Mouse (Mus musculus): ENCODE data around the gene Adamtsl4. TPM values are rescaled to one million over a fixed set of nuclear protein-coding genes. Genes with fewer than 3 reads are reported as not detected.
"Not testable (repeated sequence)": the region's sequence is repeated elsewhere in the genome, so short reads cannot be mapped to it uniquely, and the experiment has no call there.

Adamtsl4 gene
- total RNA-seq, 2 experiments from 2014 or later, result 48.3 to 57.2 TPM

- DNase-seq, result peak in 1 of 2 experiments; percentile 6
- intact Hi-C loops (cut with DNase I), result no loop called here
Measured at GRCm38 (mm10) chr3:95664940-95665352, 22.8 kb downstream of the Adamtsl4 start.

DNA sequence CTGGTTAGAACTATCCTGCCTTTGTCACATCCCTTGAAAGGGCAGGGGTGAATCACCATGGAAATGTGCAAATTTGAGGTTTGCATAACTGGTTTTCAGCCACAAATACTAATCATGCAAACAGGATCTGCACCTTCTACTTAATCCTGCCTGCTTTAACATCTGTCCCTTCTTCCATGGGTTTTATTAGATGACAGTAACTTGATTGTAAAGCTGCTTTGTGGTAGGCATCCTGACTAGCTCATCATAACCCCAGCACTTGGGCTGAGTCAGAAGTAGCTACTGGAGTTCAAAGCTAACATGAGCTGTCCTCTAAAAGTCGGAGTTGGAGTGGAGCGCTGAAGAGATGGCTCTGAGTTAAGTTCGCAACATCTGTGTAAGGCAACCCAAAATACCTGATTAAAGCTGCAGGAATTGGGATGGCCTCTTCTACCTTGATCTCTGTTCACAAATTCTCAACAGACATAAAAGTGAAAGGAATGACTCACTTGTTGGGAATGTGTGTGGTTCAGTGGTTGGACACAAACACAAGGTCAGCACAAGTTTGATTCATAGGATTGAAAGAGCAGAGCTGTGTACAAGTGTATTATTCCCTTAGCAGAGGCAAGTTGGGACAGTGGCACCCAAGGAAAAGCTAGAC is 23.6 kb downstream of the Adamtsl4 start:
- intact Hi-C loops (cut with DNase I), result no loop called here
- no peak for DNase-seq

- intact Hi-C loops (cut with DNase I), result no loop called here
- DNase-seq, result peak; percentile 3 to 16
Measured at GRCm38 (mm10) chr3:95663486-95663885, 24.2 kb downstream of the Adamtsl4 start.

DNA sequence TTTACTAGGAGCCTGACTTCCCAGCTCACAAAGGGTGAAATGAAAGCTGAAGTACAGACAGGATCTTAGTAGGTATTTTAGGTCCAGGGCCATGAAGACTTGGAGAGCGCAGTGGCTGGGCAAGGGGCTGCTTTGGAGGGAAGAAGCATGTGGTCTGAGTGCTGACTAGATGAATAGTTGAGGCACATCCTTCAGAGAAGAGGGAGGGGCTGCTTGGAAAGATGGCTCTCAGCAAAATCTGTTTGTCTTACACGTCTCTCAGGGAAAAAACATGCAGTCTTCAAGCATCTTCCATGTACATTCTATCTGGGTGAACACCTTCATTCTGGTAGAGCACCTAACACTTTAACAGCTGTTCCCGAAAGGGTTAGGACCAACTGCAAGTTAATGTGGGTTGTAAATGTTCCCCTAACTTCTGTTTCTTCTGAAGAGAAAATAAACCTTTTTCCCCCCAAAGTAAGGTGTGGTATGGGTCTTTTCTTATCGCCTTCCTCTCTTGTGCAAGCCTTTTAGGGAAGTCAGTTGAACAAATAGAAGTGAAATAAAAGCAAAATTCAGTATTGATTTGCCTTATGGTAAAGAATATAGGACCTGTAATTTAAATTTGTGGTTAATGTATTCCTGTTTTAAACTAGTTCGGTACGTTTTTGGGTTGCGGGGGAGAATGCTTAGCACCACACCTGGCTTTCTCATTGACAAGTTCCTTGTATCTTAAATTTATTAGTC is 24.8 kb downstream of the Adamtsl4 start:
- intact Hi-C loops (cut with DNase I), result no loop called here
- DNase-seq, result peak in 1 of 2 experiments; percentile 4

DNA sequence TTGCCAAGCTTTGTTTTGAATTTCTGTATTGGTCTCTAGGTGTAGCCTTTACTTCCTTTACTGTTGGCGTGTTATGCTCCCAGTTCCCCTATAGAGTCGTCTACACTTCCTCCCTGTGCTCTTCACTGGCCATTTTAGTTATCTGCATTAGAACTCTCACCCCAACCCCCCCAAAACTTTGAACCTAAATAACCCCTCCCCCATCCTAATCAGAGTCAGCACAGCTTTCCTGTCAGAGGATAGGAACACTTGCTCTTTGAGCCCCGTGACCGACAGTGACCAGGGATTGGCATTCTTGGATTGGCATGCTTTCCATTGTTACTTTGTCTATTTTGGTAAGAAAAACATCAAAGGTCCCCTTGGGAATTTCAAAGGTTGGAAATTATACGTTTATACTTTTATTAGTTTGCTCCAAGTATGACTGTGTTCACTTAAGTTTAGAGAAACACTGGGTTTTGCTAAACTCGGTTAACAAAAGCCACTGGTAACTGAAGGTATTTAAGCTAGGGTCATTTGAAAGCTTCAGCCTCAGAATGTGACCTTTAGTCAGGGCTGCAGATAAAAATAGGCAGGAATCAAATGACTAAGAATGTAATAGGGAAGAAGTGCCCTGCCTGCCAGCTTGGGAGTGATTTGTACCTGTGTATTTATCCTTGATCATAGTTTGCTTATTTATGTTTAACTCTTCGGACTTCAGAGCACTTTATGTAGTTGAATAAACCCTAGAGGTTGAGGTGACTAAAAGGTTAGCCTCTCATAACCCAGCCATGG is 25.6 kb downstream of the Adamtsl4 start:
- intact Hi-C loops (cut with DNase I), result no loop called here
- DNase-seq, result peak; percentile 21 to 38

DNA sequence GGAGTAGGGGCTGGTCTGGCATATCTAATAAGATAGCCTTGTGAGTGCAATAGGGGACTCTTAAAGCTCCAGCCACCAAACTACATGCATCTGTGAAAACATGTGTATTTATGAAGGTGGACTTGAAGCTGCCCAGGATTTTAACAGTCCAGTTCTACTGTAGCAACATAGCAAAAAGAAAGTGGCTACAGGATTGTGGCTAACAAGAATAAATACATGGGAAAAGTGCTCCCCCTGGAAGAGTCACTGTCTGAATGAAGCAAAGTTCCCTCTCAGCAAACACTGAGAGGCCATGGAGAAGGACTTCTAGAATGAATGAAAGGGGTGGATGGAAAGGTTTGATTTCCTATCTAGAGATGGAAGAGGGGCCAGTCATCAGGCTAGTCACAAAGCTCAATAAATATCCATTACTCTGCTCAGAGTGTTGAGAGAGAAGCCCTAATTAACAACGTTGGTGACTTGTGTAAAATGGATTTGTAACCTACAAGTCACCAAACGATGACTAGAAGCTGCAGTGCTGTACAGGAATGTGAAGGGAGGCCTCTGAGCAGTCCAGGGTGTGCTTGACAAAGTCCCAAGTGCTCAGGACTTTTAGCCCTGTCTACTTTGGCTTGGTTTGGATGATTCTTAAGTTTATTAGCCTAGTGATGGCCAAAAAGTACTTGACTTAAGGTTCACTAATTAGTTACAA is 26.8 kb downstream of the Adamtsl4 start:
- intact Hi-C loops (cut with DNase I), result no loop called here

GRCm38 (mm10) chr3:95659948-95660347 is 27.8 kb downstream of the Adamtsl4 start:
- no peak for DNase-seq
- intact Hi-C loops (cut with DNase I), result loop anchor here (1.0 kb wide), 1 partner anchor 15 kb away; no protein-coding TSS in a partner anchor

More for the DNA sequence above, 26.8 kb downstream of the Adamtsl4 start:
- peak; percentile 11 to 18 for DNase-seq

DNA sequence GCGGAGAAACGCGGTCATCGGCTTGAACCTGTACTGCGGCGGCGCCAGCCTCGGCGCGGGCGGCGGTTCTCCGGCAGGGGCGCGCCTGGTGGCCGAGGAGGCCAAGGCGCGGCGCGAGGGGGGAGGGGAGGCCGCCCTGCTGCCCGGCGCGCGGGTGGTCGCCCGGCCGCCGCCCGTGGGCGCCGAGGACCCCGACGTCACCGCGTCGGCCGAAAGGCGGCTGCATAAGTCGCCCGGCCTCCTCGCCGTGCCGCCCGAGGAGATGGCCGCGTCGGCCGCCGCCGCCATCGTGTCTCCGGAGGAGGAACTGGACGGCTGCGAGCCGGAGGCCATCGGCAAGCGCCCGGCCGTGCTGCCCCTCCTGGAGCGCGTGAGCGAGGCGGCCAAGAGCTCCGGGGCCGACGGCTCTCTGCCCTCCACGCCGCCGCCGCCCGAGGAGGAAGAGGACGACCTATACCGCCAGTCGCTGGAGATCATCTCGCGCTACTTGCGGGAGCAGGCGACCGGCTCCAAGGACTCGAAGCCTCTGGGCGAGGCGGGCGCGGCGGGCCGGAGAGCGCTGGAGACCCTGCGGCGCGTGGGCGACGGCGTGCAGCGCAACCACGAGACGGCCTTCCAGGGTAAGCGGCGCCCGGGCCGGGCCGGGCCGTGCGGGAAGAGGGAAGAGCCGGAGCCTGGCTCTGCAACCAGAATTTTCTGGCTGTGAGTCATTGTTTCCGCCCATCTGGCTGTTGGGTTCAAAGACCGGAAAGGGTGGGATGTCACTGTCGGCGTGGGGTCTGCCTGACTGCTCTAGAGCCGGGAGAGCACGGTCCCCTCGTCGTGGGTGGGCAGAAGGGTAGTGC is 28.6 kb downstream of the Adamtsl4 start:
- intact Hi-C loops (cut with DNase I), result loop anchor here (1.0 kb wide), 1 partner anchor 16 kb away; no protein-coding TSS in a partner anchor
- DNase-seq, result peak; percentile 80 to 83

GRCm38 (mm10) chr3:95658236-95658867 is 29.4 kb downstream of the Adamtsl4 start, which contains the start of gene Mcl1:
Mcl1 (plus strand) TSS chr3:95658788.
- intact Hi-C loops (cut with DNase I), result no loop called here
- peak; percentile 97 for DNase-seq

GRCm38 (mm10) chr3:95657711-95658110 is 30.0 kb downstream of the Adamtsl4 start:
- no peak for DNase-seq
- intact Hi-C loops (cut with DNase I), result loop anchor here (2.0 kb wide), 1 partner anchor 23 kb away; no protein-coding TSS in a partner anchor

DNA sequence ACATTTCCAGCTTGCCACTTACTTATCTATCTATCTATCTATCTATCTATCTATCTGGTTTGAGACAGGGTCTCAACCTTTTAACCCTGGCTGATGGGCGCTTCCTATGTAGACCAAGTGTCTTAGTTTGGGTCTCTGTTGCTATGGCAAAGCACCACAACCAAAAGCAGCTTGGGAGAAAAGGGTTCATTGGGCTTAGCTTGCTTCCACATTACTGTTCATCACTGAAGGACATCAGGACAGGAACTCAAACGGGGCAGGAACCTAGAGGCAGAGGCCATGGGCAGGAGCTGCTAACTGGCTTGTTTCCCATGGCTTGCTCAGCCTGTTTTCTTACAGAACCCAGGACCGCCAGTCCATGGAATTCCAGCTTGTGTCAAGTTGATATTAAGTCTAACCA is 30.6 kb downstream of the Adamtsl4 start:
- intact Hi-C loops (cut with DNase I), result loop anchor here (2.0 kb wide), 1 partner anchor 22 kb away; no protein-coding TSS in a partner anchor
- no peak for DNase-seq

DNA sequence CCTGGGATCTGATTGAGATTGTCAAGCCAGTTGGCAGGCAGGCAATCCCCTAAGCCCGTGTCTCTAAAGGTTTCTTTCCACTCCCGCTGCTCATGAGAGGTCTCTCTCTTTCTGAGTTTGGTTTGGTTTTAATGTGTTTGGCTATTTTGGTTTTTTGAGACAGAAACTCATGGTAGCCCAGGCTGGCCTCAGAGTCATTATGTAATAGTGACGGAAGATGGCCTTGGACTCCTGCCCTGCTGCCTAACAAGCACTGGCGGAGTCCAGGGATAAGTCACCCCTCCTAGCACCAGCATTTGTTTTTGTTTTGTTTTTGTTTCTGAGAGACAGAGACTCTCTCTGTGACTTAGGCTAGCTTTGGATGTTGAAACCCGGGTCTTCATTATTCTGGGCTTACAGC is 32.3 kb downstream of the Adamtsl4 start:
- intact Hi-C loops (cut with DNase I), result no loop called here
- no peak for DNase-seq

- intact Hi-C loops (cut with DNase I); DNase-seq: not testable (repeated sequence)
Measured at GRCm38 (mm10) chr3:95654371-95654770, 33.3 kb downstream of the Adamtsl4 start.

GRCm38 (mm10) chr3:95653473-95654034 is 34.2 kb downstream of the Adamtsl4 start:
- DNase-seq, result no peak
- intact Hi-C loops (cut with DNase I), result no loop called here

GRCm38 (mm10) chr3:95652871-95653270 is 34.8 kb downstream of the Adamtsl4 start:
- DNase-seq, result no peak
- intact Hi-C loops (cut with DNase I), result no loop called here

DNA sequence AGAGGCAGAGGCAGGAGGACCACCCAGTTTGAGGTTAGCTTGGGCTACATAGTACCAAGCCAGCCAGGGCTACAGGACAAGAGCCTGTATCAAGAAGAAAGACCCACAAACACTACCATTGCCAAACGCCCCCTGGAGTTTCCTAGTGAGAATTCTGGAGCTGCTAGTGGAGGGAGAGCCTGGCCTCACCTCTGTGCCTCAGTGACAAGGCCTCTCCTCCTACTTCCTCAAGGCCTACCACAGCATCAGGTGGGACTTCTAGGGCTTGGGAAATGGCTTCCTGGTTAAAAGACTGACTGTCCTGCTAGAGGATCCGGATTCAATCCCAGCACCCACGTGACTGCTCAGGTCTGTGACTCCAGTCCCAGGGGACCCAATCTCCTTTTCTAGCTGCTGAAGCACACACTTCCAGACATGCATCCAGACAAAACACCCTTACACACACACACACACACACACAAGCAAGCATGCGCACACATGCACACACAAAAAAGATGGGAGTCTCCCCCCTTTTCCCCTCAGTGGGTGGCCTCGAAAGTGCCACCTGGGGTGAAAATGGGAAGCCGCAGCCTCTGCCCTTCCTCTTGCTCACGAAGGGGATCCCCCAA is 35.4 kb downstream of the Adamtsl4 start:
- no peak for DNase-seq
- intact Hi-C loops (cut with DNase I), result no loop called here

GRCm38 (mm10) chr3:95651391-95652203 is 36.1 kb downstream of the Adamtsl4 start:
- intact Hi-C loops (cut with DNase I), result no loop called here
- no peak for DNase-seq

Measured in heart, postnatal 14 days (tissue).